Mouse (Mus musculus) cerebellum, postnatal 25 days (tissue): Measurements from ENCODE around the gene Gm7138.

Experiments
- DNase-seq, 2 experiments: peaks; one replicate each; pipeline ENCODE4 v3.0.0; 2021; ENCODE audit warnings: mixed read lengths in 2 of 2

Gm7138 gene

DNA sequence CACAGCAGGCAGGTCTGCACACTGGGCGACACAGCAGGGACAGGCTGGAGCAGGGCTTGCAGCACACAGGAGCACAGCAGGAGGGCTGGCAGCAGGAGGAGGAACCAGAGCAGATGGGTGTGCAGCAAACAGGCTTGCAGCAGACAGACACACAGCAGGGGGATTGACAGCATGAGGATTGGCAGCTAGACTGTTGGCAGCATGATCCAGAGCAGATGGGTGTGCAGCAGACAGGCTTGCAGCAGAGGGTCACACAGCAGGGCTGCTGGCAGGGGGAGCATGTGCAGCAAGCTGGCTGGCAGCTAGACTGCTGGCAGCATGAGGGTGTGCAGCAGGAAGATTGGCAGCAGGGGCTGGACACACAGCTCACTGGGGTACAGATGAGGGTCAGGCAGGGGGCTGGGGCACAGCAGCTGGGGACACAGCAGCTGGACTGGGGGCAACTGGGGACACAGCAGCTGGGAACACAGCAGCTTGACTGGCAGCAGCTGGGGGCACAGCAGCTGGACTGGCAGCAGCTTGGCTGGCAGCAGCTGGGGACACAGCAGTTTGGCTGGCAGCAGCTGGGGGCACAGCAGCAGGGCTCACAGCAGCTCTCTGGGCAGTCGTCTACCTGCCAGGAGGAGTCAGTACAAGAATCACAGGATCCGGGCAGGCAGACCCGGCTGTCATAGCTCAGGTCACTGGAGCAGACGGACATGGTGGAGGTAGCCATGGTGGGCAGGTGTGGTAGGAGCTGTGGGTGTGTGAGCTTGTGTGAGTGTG is 34.6 kb downstream of the Gm7138 start, which contains the start of gene Gm18596:
TSS of gene Gm18596 (minus strand) at position 715 of the 765 bp plus-strand sequence.
- DNase-seq = peak; percentile 10 to 28

DNA sequence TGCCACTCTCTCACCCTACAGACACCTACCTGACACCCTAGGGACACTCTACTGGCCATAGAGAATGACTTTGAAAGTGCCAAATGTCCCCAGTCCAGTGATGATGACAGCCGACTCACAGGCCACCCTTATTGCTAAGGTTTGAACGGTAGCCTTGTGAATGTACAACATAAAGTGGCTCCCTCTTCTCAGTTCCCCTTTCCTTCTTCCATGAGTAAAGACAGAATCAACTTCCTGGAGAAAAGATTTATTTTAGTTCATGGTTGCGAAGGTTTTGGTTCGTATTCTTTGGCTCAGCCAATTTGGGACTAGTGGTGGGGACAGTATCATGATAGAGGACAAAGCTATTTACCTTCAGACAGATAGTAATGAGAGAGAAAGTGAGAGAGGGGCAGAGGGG is 37.8 kb downstream of the Gm7138 start:
- no peak for DNase-seq

DNA sequence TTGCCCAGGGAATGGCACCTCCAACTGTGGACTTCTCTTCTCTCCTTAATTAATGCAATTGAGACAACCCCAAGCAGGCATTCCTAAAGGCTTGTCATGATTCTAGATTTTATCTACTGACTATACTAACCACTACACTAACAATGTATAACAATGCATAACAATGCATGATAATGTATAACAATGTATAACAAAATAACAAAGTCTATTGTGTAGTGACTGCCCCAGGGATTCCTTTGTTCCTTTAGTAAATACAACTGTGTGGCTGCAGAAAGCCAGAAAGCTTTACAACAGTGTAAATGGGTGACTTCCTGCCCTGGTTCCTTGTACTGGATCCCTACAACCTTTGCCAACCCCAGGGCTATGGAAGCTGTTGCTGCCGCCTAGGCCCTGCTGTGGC is 40.8 kb downstream of the Gm7138 start:
- no peak for DNase-seq

DNA sequence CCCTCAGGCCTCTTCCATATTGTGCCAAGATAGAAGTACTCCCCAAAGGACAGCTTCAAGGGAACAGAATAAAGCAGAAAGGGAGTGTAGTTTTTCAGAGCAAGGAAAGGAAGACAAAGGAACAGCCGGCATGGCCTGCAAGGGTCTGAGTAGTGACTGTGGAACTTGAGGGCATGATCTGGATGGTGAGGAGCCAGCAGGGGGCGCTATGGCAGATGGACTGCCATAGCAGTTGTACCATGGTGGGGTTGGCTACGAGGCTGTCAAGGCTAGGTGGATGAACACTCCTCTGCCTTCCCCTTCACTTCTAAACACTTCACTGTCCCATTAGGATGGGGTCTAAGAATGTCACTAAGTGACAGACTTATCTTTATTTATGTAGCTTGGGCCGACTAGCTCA is 47.5 kb downstream of the Gm7138 start:
- DNase-seq = peak in 1 of 2 experiments; percentile 7

DNA sequence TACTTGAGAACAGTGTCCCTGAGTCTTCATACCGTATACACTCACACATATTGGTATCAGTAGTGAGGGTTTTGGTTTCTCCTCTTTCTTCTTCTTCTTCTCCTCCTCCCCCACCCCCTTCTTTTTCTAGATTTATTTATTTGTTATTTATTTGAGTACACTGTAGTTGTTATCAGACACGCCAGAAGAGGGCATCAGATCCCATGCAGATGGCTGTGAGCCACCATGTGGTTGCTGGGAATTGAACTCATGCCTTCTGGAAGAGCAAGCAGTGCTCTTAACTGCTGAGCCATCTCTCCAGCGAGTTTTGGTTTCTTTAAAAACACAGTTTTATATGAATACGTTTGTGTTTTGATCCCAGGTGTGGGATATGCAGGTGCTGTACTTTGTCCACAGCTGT is 48.5 kb downstream of the Gm7138 start:
- no peak for DNase-seq
